Mouse (Mus musculus) embryonic facial prominence, embryonic 12.5 days (tissue): Measurements from ENCODE around the gene Plaur. TPM values are rescaled to one million over a fixed set of nuclear protein-coding genes. Genes with fewer than 3 reads are reported as not detected.
"Not testable (repeated sequence)": the region's sequence is repeated elsewhere in the genome, so short reads cannot be mapped to it uniquely, and the experiment has no call there.

Experiments used
- ATAC-seq: fragments of 200-750 bp; cut with Nextera tagmentation; 2 replicates; pipeline ENCODE4 v1.8.0; 2017; ENCODE audit not compliant: insufficient number of reproducible peaks, insufficient read depth, low FRiP score, low TSS enrichment
- H3K27ac ChIP-seq: fragments of 300-500 bp; sonication (generic); 2 replicates; pipeline ENCODE4 v1.5.1; 2016; ENCODE audit warnings: mild to moderate bottlenecking
- H3K27me3 ChIP-seq: fragments of 300-500 bp; sonication (generic); 2 replicates; pipeline ENCODE4 v1.6.1; 2016; ENCODE audit warnings: mild to moderate bottlenecking, moderate library complexity
- H3K36me3 ChIP-seq: fragments of 300-500 bp; sonication (generic); 2 replicates; pipeline ENCODE4 v1.6.1; 2016; ENCODE audit warnings: mild to moderate bottlenecking
- H3K4me1 ChIP-seq: fragments of 300-500 bp; sonication (generic); 2 replicates; pipeline ENCODE4 v1.6.1; 2016
- H3K4me2 ChIP-seq: fragments of 300-500 bp; sonication (generic); replicated peaks from 2 replicates; pipeline ENCODE4 v1.6.1; 2016; ENCODE audit warnings: mild to moderate bottlenecking, moderate library complexity
- H3K4me3 ChIP-seq: fragments of 300-500 bp; sonication (generic); 2 replicates; pipeline ENCODE4 v1.5.1; 2016; ENCODE audit warnings: mild to moderate bottlenecking
- H3K9ac ChIP-seq: fragments of 300-500 bp; sonication (generic); 2 replicates; pipeline ENCODE4 v1.6.1; 2016; ENCODE audit warnings: mild to moderate bottlenecking, moderate library complexity
- H3K9me3 ChIP-seq: fragments of 300-500 bp; sonication (generic); 2 replicates; pipeline ENCODE4 v1.6.1; 2016; ENCODE audit warnings: mild to moderate bottlenecking, moderate library complexity
- WGBS: fragments of 180-500 bp; shearing (Covaris S2); methylation state at CpG from one replicate; pipeline ENCODE4 v1.1.7; 2016; 5-methylcytosine and 5-hydroxymethylcytosine counted together
- polyA plus RNA-seq: library from polyadenylated mRNA; unstranded; fragments of >200 nt; fragmentation: Nextera tagmentation; extraction: Ambion mirVana; gene quantifications from 2 replicates; pipeline ENCODE4 v1.2.1, GENCODE M21; 2016

The Plaur gene
- polyA plus RNA-seq, 1 experiment from 2014 or later: 2.0 TPM

DNA sequence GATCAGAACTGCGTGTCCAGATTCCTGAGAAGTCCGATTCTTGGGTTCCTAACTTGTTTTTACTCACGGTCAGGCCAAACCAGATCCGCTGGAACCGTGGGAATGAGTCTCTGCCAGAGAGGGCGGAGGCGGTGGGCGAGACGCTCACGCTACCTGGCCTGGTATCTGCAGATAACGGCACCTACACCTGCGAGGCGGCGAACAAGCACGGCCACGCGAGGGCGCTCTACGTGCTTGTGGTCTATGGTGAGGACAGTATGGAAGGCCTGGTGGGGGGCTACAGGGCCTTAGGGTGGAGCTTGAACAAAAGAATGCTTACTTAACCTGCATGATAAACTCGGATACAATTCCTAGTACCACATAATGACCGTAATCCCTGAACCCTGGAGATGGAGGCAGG is 39.2 kb downstream of the Plaur start:
- H3K4me2 ChIP-seq: no peak overlapping the region
- 49% methylated on average over 21 of the region's 21 CpGs for WGBS
- 0 out of 2 replicates have a peak, but pooled peaks cover 3% of the 10 kb centered on the region for H3K9me3 ChIP-seq
- H3K36me3 ChIP-seq: peaks cover 8% of the 10 kb centered on the region; the same call in 1 of the 2 replicates
- H3K9ac ChIP-seq: no peak overlapping the region
- peaks cover 43% of the 10 kb centered on the region for H3K27me3 ChIP-seq
- no peak for ATAC-seq
- peaks cover 29% of the 10 kb centered on the region for H3K4me1 ChIP-seq
- no peak overlapping the region for H3K4me3 ChIP-seq
- H3K27ac ChIP-seq: no peak overlapping the region

DNA sequence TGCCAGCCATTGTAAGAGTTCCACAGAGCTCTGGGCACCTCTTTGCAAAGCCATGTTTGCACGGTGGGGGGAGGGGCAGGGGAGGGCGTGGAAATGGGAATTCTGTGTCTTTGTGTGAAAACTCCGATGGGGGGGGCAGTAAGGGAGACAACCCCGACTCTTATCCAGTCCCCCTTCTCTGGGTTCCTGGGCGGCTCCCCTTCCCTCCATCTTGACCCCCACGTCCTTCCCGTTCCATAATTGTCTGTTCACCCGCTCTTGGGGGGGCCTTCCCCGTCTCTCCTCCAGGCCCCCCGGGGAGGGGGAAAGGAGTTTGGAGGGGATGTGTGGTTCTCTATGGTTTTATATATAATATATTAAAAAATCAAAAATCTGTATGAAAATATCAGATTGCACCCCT is 41.7 kb downstream of the Plaur start:
- peaks cover 30% of the 10 kb centered on the region for H3K27me3 ChIP-seq
- H3K4me1 ChIP-seq: peaks cover 37% of the 10 kb centered on the region
- no peak overlapping the region for H3K9ac ChIP-seq
- H3K36me3 ChIP-seq: peaks cover 8% of the 10 kb centered on the region; the same call in 1 of the 2 replicates
- H3K4me3 ChIP-seq: no peak overlapping the region
- H3K27ac ChIP-seq: no peak overlapping the region
- ATAC-seq: no peak
- 31% methylated on average over 8 of the region's 10 CpGs for WGBS
- peak overlapping the region; percentile 12; the same call in 1 of the 2 replicates for H3K4me2 ChIP-seq
- 0 out of 2 replicates have a peak, but pooled peaks cover 3% of the 10 kb centered on the region for H3K9me3 ChIP-seq

GRCm38 (mm10) chr7:24504868-24505267 is 42.6 kb downstream of the Plaur start:
- Histone ChIP-seq H3K4me1 (peaks cover 31% of the 10 kb centered on the region), H3K36me3 (peaks cover 8% of the 10 kb centered on the region; the same call in 1 of the 2 replicates), H3K27me3 (peaks cover 22% of the 10 kb centered on the region), H3K4me3 (no peak overlapping the region), H3K9ac (no peak overlapping the region), H3K9me3 (0 out of 2 replicates have a peak, but pooled peaks cover 3% of the 10 kb centered on the region), H3K4me2 (no peak overlapping the region), H3K27ac (no peak overlapping the region)
- ATAC-seq: no peak
- 8% methylated on average over 4 of the region's 4 CpGs for WGBS

- Histone ChIP-seq H3K9ac (no peak overlapping the region), H3K4me2 (peak overlapping the region; percentile 78), H3K4me3 (0 out of 2 replicates have a peak overlapping the region, but pooled peaks have one; percentile 69)
Observed at GRCm38 (mm10) chr7:24505447-24506064, 43.3 kb downstream of the Plaur start.

DNA sequence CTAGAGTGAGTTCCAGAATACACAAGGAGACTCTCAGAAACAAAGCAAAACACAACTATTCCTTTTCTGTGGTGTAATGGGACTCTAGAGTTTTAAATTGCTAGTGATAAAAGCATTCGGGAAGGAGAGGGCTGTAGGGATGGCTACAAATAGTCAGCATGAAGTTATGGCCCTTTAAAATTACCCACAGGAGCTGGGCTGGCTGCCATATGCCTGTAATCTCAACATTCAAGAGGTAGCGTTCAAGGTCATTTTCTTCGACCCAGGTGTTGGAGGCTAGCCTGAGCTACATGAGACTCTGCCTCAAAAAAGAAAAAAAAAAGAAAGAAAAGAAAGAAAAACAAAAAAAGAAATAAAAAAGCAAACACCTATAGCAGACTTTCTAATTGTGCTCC is 43.8 kb downstream of the Plaur start:
- H3K4me1 ChIP-seq: peaks cover 25% of the 10 kb centered on the region
- H3K4me2 ChIP-seq: peak overlapping the region; percentile 78
- WGBS: 15% methylated on average over 3 of the region's 3 CpGs
- H3K9me3 ChIP-seq: no peaks in the 10 kb centered on the region
- H3K27ac ChIP-seq: peak overlapping the region; percentile 99
- no peak for ATAC-seq
- H3K9ac ChIP-seq: no peak overlapping the region
- peaks cover 11% of the 10 kb centered on the region; the same call in 1 of the 2 replicates for H3K27me3 ChIP-seq
- peaks cover 9% of the 10 kb centered on the region for H3K36me3 ChIP-seq
- H3K4me3 ChIP-seq: peak overlapping the region; percentile 69; the same call in 1 of the 2 replicates

More at GRCm38 (mm10) chr7:24505447-24506064, 43.3 kb downstream of the Plaur start:
- 19% methylated on average over 15 of the region's 15 CpGs for WGBS
- peaks cover 16% of the 10 kb centered on the region for H3K27me3 ChIP-seq
- 0 out of 2 replicates have a peak, but pooled peaks cover 1% of the 10 kb centered on the region for H3K9me3 ChIP-seq
- peaks cover 10% of the 10 kb centered on the region for H3K36me3 ChIP-seq
- peaks cover 26% of the 10 kb centered on the region for H3K4me1 ChIP-seq
- H3K27ac ChIP-seq: peak overlapping the region; percentile 37; the same call in 1 of the 2 replicates
- no peak for ATAC-seq

DNA sequence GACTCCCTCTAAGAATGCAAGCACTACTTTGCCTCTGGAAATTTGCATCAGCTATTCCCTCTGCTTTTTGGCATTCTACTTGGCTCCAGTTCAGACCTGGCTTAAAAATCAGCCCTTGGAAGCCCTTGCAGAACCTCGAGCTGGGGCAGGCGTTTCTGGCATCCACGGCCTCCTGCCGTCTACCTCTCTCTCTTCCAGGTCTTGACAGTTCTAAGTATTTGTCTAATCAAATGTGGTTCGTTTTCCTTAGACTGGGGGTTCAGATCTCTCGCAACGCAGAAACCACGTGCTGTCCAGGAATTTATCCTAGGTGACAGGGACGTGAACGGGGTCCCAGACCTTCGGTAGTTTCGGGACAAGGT is 44.2 kb downstream of the Plaur start:
- peak overlapping the region; percentile 99 for H3K27ac ChIP-seq
- peaks cover 8% of the 10 kb centered on the region; the same call in 1 of the 2 replicates for H3K27me3 ChIP-seq
- under 1% methylated on average over 12 of the region's 12 CpGs for WGBS
- H3K4me2 ChIP-seq: peak overlapping the region; percentile 78
- H3K36me3 ChIP-seq: peaks cover 13% of the 10 kb centered on the region
- H3K9me3 ChIP-seq: no peaks in the 10 kb centered on the region
- ATAC-seq: no peak
- peaks cover 25% of the 10 kb centered on the region for H3K4me1 ChIP-seq
- H3K9ac ChIP-seq: peak overlapping the region; percentile 93
- H3K4me3 ChIP-seq: peak overlapping the region; percentile 69

GRCm38 (mm10) chr7:24506838-24507725 is 44.8 kb downstream of the Plaur start, which contains the start of gene Zfp428:
Gene Zfp428, plus strand, starts transcription at chr7:24507006.
- Histone ChIP-seq H3K4me2 (peak within 1 kb of the TSS; percentile 78), H3K27ac (peak within 1 kb of the TSS; percentile 99), H3K4me3 (peak within 1 kb of the TSS; percentile 69), H3K9ac (peak within 1 kb of the TSS; percentile 93), H3K9me3 (no peaks in the 10 kb centered on the region), H3K36me3 (peaks cover 15% of the 10 kb centered on the region), H3K27me3 (0 out of 2 replicates have a peak, but pooled peaks cover 8% of the 10 kb centered on the region), H3K4me1 (peaks cover 25% of the 10 kb centered on the region)
- peak; percentile 88 for ATAC-seq
- WGBS: under 1% methylated on average over 83 of the region's 84 CpGs

DNA sequence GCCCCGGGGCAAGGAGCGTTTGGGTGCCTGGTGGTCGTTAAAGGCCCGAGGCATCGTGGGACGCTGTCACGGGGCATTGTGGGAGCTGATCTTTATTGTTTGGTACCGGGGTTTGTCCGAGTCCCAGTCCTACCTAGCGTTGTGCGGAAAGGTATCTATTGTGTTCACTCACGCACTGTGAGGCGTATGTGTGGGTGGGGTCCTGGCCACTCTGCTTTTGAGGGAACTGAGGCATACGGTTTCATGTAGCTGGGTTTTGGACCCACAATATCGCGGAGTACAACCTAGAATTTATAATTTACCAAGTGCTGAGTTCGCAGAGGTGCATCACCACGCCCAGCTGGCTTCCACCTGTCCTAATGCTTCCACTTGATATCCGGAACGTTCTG is 45.4 kb downstream of the Plaur start:
- no peaks in the 10 kb centered on the region for H3K9me3 ChIP-seq

DNA sequence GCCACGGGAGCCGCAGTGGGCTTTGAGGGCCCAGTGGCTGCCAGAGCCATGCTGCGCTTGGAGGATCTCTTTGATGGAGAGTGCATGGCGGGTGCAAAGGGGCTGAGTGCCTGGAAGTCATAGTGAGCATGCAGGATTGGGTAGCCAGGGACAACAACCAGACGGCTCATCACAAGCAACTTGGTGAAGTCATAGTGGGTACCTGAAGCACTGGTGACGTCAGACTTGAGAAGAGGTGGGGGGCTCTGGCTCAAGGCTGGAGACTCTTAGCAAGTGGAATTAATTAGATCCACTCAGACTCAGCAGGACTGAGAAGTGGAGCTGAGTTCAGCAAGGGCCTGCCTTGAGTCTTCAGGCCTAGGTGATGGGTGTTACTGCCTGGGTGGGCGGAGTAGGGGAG is 50.1 kb downstream of the Plaur start, which contains the start of gene AC161166.1:
AC161166.1 (minus strand) TSS at position 101 of the 400 bp plus-strand sequence.
- Histone ChIP-seq H3K9ac (no peak within 1 kb of the TSS), H3K27me3 (no peaks in the 10 kb centered on the region), H3K4me1 (peaks cover 8% of the 10 kb centered on the region; the same call in 1 of the 2 replicates), H3K4me2 (no peak within 1 kb of the TSS), H3K36me3 (peaks cover 60% of the 10 kb centered on the region), H3K9me3 (no peaks in the 10 kb centered on the region), H3K27ac (no peak within 1 kb of the TSS), H3K4me3 (no peak within 1 kb of the TSS)
- 89% methylated on average over 7 of the region's 7 CpGs for WGBS
- no peak for ATAC-seq

More for the DNA sequence above, 45.4 kb downstream of the Plaur start:
- Histone ChIP-seq H3K4me3 (peak overlapping the region; percentile 69), H3K4me1 (peaks cover 25% of the 10 kb centered on the region), H3K36me3 (peaks cover 21% of the 10 kb centered on the region), H3K9ac (peak overlapping the region; percentile 93), H3K27ac (peak overlapping the region; percentile 99), H3K4me2 (peak overlapping the region; percentile 78), H3K27me3 (0 out of 2 replicates have a peak, but pooled peaks cover 8% of the 10 kb centered on the region)
- WGBS: 2% methylated on average over 20 of the region's 20 CpGs
- ATAC-seq: no peak; the same call in 1 of the 2 replicates

DNA sequence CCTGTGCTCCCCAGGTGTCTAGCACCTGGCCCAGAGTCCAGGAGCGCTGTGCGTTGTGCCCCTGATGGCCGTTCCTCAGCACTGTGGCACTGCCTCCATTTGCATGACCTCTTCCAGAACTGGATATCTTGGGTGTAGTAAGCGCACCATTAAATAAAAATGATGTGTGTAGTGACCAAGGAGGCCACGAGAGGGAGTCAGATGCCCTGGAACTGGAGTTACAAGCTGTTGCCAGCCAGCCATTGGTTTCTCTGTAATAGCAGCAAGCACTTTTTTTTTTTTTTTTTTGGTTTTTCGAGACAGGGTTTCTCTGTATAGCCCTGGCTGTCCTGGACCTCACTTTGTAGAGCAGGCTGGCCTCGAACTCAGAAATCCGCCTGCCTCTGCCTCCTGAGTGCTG is 54.0 kb downstream of the Plaur start:
- not testable (repeated sequence) for H3K9me3 ChIP-seq, H3K4me1 ChIP-seq, H3K4me2 ChIP-seq, H3K4me3 ChIP-seq, ATAC-seq, H3K27ac ChIP-seq, H3K27me3 ChIP-seq, H3K9ac ChIP-seq
- 64% methylated on average over 8 of the region's 8 CpGs for WGBS
- peaks cover 56% of the 10 kb centered on the region for H3K36me3 ChIP-seq

DNA sequence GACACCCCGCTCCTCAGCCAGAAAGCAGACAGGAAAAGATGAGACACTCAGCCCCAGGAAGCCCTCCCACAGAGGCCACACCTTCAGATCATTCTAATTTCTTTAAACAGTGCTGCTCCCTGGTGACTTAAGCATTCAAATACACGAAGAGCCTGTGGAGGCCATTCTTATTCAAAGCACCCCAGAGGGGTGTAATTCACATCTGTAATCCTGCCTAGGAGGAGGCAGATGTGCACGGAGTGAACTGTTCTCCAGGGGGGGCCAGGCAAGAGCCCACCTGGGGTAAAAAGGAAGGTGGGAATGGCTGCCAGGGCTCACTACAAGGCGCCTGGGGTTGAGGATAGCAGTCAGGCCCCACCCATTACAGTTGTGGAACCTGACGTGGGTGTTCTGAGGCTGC is 54.8 kb downstream of the Plaur start:
- no peak overlapping the region for H3K4me2 ChIP-seq
- no peak overlapping the region for H3K9ac ChIP-seq
- H3K4me3 ChIP-seq: no peak overlapping the region
- H3K36me3 ChIP-seq: peaks cover 49% of the 10 kb centered on the region
- no peak overlapping the region for H3K27ac ChIP-seq
- no peak for ATAC-seq
- H3K9me3 ChIP-seq: no peaks in the 10 kb centered on the region
- WGBS: 47% methylated on average over 5 of the region's 5 CpGs
- H3K4me1 ChIP-seq: no peaks in the 10 kb centered on the region
- no peaks in the 10 kb centered on the region for H3K27me3 ChIP-seq
